Mouse (Mus musculus): ENCODE measurements at regions not wholly inside any gene's neighbourhood (a gene's known extent, or its start where the extent isn't known, plus 50 kb on each side); places are given as distances from the start of the nearest gene placed in this dataset.

DNA sequence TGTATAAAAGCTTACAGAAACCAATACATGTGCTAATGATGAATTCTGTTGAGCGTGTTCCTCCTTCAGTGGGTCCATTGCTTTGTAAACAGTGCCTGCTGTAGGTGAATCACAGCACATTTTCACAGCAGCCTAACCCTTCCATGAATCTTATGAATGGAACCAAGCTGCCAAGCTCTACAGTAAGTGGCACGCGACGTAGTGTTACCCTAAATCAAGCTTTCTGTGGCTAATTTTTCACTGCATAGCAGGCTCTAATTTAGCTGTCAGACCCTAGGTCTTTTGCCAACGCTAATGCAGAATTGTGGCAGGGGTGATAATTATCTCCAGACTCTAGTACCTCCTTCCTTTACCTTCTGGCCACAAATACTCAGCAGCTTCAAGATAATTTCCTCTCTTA is 339.0 kb upstream of the Ercc4 start:
- TF ChIP-seq CTCF (conservative IDR thresholded peaks at IDR 0.05; ENCODE audit: insufficient read depth, insufficient read length, low read depth, low read length) (no peak), POLR2A (IDR thresholded peaks at IDR 0.05; ENCODE audit: low read depth, low read length) (no peak)
